Mouse (Mus musculus) naive thymus-derived CD4-positive, alpha-beta T cell, adult 2 months (primary cell): Measurements from ENCODE around the gene Dcakd.

Experiments used
- DNase-seq: peaks from one replicate; pipeline ENCODE4 v3.0.0-alpha.2; 2011; ENCODE audit warnings: low read depth

Dcakd gene

GRCm38 (mm10) chr11:103046286-103046685 is 18.2 kb upstream of the Dcakd start:
- no peak for DNase-seq

GRCm38 (mm10) chr11:103043982-103044381 is 15.8 kb upstream of the Dcakd start:
- DNase-seq: no peak

GRCm38 (mm10) chr11:103042828-103043227 is 14.7 kb upstream of the Dcakd start:
- no peak for DNase-seq

- no peak for DNase-seq
Measured at GRCm38 (mm10) chr11:103038037-103038436, 9.9 kb upstream of the Dcakd start.

GRCm38 (mm10) chr11:103036881-103037465 is 8.8 kb upstream of the Dcakd start:
- DNase-seq: no peak

- no peak for DNase-seq
Measured at GRCm38 (mm10) chr11:103035007-103035406, 6.9 kb upstream of the Dcakd start.

- DNase-seq: no peak
Measured at GRCm38 (mm10) chr11:103033030-103033429, 4.9 kb upstream of the Dcakd start.

- DNase-seq: no peak
Measured at GRCm38 (mm10) chr11:103027570-103028175, 460 bp downstream of the Dcakd start.

- DNase-seq: no peak
Measured at GRCm38 (mm10) chr11:103026901-103027300, 1.2 kb downstream of the Dcakd start.

- no peak for DNase-seq
Measured at GRCm38 (mm10) chr11:103023974-103024373, 4.2 kb downstream of the Dcakd start.

GRCm38 (mm10) chr11:103020713-103021335 is 7.3 kb downstream of the Dcakd start:
- DNase-seq: no peak

- no peak for DNase-seq
Measured at GRCm38 (mm10) chr11:103019325-103019724, 8.8 kb downstream of the Dcakd start.

GRCm38 (mm10) chr11:103018860-103019259 is 9.3 kb downstream of the Dcakd start:
- DNase-seq: no peak

- DNase-seq: no peak
Measured at GRCm38 (mm10) chr11:103017661-103018060, 10.5 kb downstream of the Dcakd start.

GRCm38 (mm10) chr11:103016930-103017329 is 11.2 kb downstream of the Dcakd start:
- peak; percentile 90 for DNase-seq

GRCm38 (mm10) chr11:103015881-103016825 is 12.0 kb downstream of the Dcakd start:
- DNase-seq: peak; percentile 31

- DNase-seq: no peak
Measured at GRCm38 (mm10) chr11:103011206-103011497, 17.0 kb downstream of the Dcakd start.

GRCm38 (mm10) chr11:103010454-103011205 is 17.5 kb downstream of the Dcakd start:
- DNase-seq: no peak

- peak; percentile 55 for DNase-seq
Measured at GRCm38 (mm10) chr11:103009208-103009607, 18.9 kb downstream of the Dcakd start.

GRCm38 (mm10) chr11:103008558-103008957 is 19.6 kb downstream of the Dcakd start:
- no peak for DNase-seq

- DNase-seq: no peak
Measured at GRCm38 (mm10) chr11:103007001-103007340, 21.2 kb downstream of the Dcakd start.
